Mouse (Mus musculus): ENCODE data around the gene Impg2. TPM values are rescaled to one million over a fixed set of nuclear protein-coding genes. Genes with fewer than 3 reads are reported as not detected.

Gene Impg2
- total RNA-seq, 1 experiment from 2014 or later, result 0.49 TPM

- no peak for DNase-seq
These were observed 98.9 kb downstream of the Impg2 start for GRCm38 (mm10) chr16:56302996-56303395.

GRCm38 (mm10) chr16:56304167-56304566, 100.1 kb downstream of the Impg2 start:
- no peak for DNase-seq

- no peak for DNase-seq
These were observed 103.5 kb downstream of the Impg2 start for GRCm38 (mm10) chr16:56307575-56307974.

- no peak for DNase-seq
These were observed 107.2 kb downstream of the Impg2 start for GRCm38 (mm10) chr16:56311291-56311690.

Other genes with a start within 250 kb of the Impg2 start
- 738 and 757 TPM in 2 replicates for gene Rpl24, start 238.0 kb upstream of the Impg2 start, total RNA-seq (2021)
- gene Zbtb11, start 230.4 kb upstream of the Impg2 start, total RNA-seq (2021), result 20.6 and 22.2 TPM in 2 replicates
- 108 and 117 TPM in 2 replicates for gene Pcnp, start 174.6 kb upstream of the Impg2 start, total RNA-seq (2021)
- 18.2 and 19.2 TPM in 2 replicates for gene Trmt10c, start 166.5 kb upstream of the Impg2 start, total RNA-seq (2021)
- gene Senp7, start 156.0 kb upstream of the Impg2 start, total RNA-seq (2021), result 26.4 and 32.9 TPM in 2 replicates